Mouse (Mus musculus): ENCODE results near the gene Pycard.
"Not testable (repeated sequence)": the region's sequence is repeated elsewhere in the genome, so short reads cannot be mapped to it uniquely, and the experiment has no call there.

Pycard gene

DNA sequence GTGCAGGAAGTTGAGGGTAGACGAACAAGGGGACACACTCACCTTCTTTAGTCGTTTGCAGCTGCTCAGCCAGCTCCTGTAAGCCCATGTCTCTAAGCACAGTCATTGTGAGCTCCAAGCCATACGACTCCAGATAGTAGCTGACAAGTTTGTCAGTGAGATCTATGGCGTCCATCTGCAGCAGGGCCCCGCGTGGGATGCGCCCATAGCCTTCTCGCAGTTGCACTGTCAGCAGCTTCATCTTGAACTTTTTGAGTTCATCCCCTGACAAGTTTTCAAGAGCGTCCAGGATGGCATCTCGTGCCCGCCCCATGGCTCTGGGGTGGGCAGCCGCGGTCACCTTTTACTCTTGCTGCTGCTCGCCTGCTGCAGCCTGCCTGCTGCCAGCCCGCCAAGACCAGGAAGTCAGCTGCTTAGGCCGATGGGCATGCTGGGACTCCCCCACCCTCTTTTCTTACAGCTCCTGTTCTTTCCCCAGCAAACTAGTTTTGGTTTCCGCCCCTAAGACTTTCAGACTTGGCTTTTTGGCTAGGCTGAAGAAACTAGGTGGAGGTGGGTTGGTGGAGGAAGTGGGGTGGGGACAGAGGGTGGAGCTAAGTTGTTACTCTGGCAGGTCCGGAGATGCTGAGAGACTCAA is at the start of gene Pycard:
TSS of gene Pycard (minus strand) at position 527 of the 637 bp plus-strand sequence.
- DNase-seq (ENCODE audit: low spot score), result peak; percentile 61

DNA sequence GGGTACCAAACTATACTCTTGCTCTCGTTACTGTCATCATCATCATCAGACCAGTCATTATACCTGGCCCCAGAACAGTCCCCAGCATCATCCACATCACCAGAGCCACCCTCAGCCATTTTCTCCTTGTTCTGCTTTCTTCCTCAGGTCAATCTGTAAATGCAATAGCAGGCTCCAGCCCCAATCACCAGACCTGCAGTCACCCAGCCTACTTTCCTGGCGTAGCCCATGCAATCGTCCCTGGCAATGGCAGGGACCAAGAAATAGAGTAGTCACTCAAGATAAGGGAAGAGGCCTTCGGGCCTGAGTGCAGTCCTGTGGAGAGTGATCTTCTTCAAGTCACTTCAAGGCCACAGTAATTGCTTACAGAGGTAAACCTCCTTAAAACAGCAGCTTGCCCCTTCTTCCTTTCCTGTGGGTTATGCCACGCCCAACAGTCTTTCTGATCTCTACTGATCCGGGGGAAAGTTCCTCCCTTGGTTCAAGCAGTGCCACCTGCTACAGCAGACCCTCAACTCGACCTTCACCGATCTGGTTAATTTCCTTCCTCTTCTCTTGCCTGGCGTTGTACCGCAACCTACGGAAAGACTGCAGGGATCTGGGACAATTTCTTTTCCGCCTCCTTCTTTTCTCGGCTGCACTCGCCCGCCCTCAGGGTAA is 48.6 kb upstream of the Pycard start:
- not testable (repeated sequence) for DNase-seq (ENCODE audit: low spot score)

DNA sequence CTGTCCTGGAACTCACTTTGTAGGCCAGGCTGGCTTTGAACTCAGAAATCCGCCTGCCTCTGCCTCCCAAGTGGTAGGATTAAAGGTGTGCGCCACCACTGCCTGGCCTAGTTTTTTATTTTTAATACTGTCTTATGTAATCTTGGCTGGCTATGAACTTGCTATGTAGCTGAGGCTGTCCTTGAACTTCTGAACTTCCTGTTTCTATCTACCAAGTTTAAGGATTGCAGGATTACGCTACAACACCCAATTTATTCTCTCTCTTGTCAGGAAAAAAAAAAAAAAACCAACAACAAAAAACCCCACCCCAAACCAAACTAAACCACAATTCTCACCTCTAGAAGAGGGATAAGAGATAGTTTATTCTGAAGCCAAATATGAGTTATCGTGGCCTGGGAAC is 39.9 kb upstream of the Pycard start:
- DNase-seq (ENCODE audit: low spot score), result no peak

DNA sequence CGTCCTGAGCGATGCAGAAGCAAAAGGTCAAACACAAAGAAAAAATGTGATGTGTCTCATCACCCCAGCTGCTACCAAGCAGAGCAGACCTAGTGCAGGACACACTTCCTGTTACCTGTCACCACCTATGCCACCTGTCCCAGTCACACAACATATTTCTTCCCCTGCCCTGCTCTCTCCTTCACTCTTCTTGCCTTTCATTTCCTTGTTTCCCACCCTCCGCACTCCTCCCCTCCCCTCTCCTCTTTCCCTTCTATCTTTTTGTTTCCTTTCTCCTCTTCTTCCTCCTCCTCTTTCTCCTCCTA is 39.3 kb upstream of the Pycard start:
- no peak for DNase-seq (ENCODE audit: low spot score)

DNA sequence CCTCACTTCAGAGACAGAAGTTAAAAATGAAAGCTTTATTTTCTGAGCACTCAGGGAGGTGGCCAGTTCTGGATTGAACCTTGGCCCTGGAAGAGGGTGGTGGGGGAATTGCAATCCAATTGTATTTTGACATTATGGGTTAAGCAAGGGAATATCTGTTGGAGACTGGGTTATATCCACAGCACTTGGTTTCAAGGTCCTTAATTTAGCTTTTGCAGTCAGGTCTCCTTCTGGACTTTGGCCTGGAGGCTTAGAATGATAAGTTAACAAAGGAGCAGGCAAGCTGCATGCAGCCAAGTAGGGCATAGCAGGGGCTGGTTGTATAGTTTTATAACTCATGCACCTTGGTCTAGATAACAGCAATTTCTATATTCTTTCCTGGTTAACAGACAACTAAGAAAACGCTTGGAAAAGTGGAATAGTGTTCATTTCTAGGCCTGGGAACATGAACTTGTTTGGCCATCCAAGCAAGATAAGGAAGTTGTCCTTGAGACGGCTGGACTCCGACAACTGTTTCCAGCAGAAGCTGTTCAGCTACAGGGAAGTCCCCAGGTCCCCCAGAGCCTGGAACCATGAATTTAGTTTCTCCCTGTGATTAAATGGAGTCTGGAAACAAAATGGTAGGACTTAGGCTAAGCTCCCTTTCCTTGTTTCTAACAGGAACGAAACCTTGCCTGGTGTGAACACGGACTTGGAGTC is 38.8 kb upstream of the Pycard start:
- no peak for DNase-seq (ENCODE audit: low spot score)

- no peak for DNase-seq (ENCODE audit: low spot score)
These were observed 37.8 kb upstream of the Pycard start for GRCm38 (mm10) chr7:128031403-128031976.

GRCm38 (mm10) chr7:128025381-128025780 is 31.7 kb upstream of the Pycard start:
- no peak for DNase-seq (ENCODE audit: low spot score)

DNA sequence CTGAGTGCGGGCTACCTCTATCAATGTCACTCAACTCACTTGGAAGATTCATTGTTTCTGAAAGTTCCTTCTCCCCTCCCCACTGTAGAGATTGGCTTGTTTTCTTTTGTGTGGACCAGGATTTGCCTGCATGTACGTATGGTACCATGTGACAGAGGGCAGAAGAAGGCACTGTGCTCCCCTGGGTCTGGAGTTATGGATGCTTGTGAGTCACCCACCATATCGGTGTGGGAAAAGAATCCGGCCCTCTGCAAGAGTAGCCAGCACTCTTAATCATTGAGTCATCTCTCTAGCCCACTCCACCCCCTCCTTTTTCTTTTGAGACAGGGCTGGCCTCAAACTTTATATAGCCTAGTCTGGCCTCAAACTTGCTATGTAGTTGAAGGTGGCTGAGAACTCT is 31.3 kb upstream of the Pycard start:
- DNase-seq (ENCODE audit: low spot score), result no peak

DNA sequence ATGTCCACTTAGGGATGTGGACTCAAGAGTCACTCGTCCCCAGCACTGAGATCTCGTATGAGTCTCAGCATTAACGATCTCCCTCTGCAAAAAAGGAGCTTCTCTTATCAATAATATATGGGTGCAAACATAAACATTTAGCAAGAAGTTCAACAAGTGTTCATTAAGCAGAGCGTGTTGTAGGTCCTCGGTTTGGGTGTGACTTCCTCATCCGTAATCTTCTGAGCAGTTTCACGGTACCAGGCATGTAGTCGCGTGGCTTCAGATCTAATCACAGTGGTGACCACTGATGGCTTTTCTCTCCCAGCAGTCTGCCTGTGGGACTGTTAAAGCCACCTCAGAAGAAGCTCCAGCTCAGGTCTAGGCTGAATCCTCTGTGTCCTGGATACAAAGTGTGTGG is 30.7 kb upstream of the Pycard start:
- DNase-seq (ENCODE audit: low spot score), result no peak

- DNase-seq (ENCODE audit: low spot score), result no peak
These were observed 29.9 kb upstream of the Pycard start for GRCm38 (mm10) chr7:128023565-128023964.

DNA sequence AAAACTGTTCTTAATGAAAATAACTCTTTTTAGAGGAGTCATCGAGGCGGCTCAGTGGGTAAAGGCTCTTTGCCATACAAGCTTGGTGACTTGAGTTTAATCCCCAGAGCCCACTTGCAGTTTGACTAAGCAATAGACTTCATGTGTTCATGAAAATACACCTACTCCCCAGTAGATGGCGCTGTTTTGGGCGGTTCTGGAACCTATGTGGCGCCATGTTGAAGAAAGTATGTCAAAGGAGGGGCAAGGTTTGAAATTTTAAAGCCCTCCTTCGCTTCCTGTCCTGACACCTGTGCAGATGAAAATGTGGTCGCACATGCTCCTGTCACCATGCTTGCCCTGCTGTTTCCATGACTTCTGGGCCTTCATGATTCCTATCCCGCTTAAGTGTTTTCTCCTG is 29.3 kb upstream of the Pycard start:
- no peak for DNase-seq (ENCODE audit: low spot score)

GRCm38 (mm10) chr7:128019187-128019586 is 25.5 kb upstream of the Pycard start:
- DNase-seq (ENCODE audit: low spot score), result no peak

GRCm38 (mm10) chr7:128018275-128018674 is 24.6 kb upstream of the Pycard start:
- DNase-seq (ENCODE audit: low spot score), result no peak

DNA sequence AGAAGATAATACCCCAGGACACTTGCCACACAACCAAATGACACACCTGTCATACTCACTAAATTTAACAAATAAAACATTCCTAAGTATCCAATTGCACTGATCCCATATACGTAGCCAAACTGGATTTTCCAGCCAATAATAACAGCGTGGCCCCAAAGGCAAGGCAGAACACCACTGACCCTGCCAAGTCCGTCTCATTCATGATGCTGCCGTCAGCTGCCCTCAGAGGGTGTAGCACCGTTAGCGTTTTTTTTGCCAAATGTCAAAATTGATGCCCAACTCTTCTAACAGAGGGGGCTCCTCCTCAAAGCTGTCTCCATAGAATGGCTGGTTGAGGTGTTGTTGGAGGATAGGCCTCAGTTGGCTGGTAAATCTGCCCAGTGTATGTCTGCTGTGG is 23.0 kb upstream of the Pycard start:
- no peak for DNase-seq (ENCODE audit: low spot score)

- DNase-seq (ENCODE audit: low spot score), result not testable (repeated sequence)
These were observed 22.5 kb upstream of the Pycard start for GRCm38 (mm10) chr7:128016134-128016533.

DNA sequence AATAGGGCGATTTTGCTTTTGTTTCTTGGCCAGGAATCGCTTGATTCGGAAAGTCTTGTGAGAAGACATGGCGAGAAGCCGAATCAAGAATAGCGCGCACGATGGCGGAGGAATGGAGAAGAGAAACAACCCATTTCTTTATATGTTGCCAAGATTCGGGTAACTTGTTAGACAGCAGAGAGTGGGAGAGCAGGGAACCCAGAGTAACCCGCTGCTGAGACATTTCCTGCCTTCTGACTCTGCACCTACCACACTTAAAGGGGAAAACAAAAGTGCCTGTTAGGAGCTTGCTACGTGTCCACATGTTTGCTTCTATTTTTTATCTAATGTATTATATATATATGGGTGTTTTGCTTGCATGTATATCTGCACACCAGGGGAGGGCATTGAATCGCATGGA is 19.4 kb upstream of the Pycard start:
- DNase-seq (ENCODE audit: low spot score), result no peak

DNA sequence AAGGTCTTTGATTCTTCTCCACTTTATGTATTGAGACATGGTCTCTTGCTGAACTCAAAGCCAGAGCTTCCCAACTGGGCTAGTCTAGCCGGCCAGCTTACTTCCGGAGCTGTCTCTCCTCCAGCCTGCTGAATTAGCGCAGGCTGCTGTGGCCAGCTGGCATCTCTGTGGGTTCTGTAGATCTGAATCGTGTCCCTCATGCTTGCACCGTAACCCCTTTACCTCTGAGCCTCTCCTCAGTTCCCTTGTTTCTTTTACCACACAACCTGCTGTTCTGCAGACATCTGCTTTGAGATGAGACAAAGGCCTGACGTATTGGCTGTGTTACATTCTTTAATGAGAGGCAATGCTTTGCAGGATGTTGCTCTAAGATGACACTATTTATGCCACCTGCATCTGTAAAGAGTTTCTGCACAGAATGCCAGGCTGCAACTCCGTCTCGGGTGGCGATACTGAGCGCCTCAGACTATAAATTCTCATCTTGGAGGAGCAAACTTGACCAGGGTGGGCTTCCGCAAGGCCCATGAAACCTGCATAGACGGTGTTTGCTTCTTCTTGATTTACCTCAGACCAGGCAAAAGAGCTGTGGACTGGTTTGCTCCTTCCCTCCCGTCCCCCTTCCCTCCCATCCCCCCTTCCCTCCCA is 18.6 kb upstream of the Pycard start:
- DNase-seq (ENCODE audit: low spot score), result no peak

- DNase-seq (ENCODE audit: low spot score), result no peak
These were observed 16.2 kb upstream of the Pycard start for GRCm38 (mm10) chr7:128009715-128010340.

- no peak for DNase-seq (ENCODE audit: low spot score)
These were observed 12.5 kb upstream of the Pycard start for GRCm38 (mm10) chr7:128006193-128006592.

DNA sequence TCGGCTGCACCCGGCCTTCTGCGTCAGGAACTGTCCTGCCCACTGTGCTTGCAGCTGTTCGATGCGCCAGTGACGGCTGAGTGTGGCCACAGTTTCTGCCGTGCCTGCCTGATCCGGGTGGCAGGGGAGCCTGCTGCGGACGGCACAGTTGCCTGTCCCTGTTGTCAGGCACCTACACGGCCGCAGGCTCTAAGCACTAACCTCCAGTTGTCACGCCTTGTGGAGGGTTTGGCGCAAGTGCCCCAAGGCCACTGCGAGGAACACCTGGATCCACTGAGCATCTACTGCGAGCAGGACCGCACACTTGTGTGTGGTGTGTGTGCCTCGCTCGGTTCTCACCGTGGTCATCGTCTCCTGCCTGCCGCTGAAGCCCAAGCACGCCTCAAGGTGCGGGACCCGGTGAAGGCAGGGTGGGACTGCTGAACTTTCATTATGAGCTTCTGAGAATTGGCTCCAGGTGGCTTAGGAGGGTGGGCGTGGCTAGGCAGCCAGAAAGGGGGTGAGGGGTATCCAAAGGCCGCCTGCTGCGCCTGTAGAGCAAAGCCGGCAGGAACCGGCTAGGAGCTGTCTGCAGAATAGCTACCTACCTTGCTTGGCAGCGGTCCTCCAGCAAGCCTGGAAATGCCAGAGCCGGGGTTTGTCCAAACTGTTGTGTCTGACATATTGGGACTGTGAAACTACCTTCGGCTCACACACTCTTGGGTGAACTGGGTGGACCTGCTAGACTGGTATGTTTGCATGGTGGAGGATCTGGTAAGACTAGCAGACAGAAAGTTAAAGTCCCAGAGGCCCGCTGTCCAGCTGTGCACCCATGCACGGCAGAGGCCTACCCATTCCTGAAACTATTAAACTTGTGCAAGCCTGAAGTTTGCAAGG is 11.1 kb upstream of the Pycard start:
- peak; percentile 47 for DNase-seq (ENCODE audit: low spot score)

- DNase-seq (ENCODE audit: low spot score), result no peak
These were observed 10.5 kb upstream of the Pycard start for GRCm38 (mm10) chr7:128004150-128004486.
